Mouse (Mus musculus) cortical plate, adult 2 months (tissue): Measurements from ENCODE around the gene Pid1. TPM values are rescaled to one million over a fixed set of nuclear protein-coding genes. Genes with fewer than 3 reads are reported as not detected.
"Not testable (repeated sequence)": the region's sequence is repeated elsewhere in the genome, so short reads cannot be mapped to it uniquely, and the experiment has no call there.

Experiments used
- H3K27ac ChIP-seq: fragments of 200-500 bp; 2 replicates; pipeline ENCODE4 v1.5.1; 2012; ENCODE audit warnings: low read length, control low read depth, inconsistent platforms; ENCODE audit not compliant: insufficient read depth
- H3K4me1 ChIP-seq: fragments of 200-500 bp; 2 replicates; pipeline ENCODE4 v1.6.1; 2011; ENCODE audit warnings: low read length; ENCODE audit not compliant: control insufficient read depth, insufficient read depth
- H3K4me3 ChIP-seq: fragments of 200-500 bp; 2 replicates; pipeline ENCODE4 v1.5.1; 2011; ENCODE audit warnings: mild to moderate bottlenecking, low read length, control low read depth; ENCODE audit not compliant: insufficient read depth
- CTCF ChIP-seq: fragments of 200-500 bp; IDR thresholded peaks from 2 replicates; pipeline ENCODE4 v1.5.1; 2011; ENCODE audit warnings: mild to moderate bottlenecking, control low read depth, low read length; ENCODE audit not compliant: insufficient read depth; ENCODE audit errors: extremely low read depth
- POLR2A ChIP-seq: fragments of 200-500 bp; IDR thresholded peaks from 2 replicates; pipeline ENCODE4 v1.6.1; 2011; ENCODE audit warnings: mild to moderate bottlenecking, low read length, control low read depth; ENCODE audit not compliant: insufficient read depth; ENCODE audit errors: extremely low read depth
- polyA plus RNA-seq: library from polyadenylated mRNA; depleted of rRNA; stranded (reverse); fragments of >200 nt; gene quantifications from 2 replicates; pipeline ENCODE4 v1.2.3, GENCODE M21; 2012

Pid1 gene
- polyA plus RNA-seq, 1 experiment = 22.3 TPM

DNA sequence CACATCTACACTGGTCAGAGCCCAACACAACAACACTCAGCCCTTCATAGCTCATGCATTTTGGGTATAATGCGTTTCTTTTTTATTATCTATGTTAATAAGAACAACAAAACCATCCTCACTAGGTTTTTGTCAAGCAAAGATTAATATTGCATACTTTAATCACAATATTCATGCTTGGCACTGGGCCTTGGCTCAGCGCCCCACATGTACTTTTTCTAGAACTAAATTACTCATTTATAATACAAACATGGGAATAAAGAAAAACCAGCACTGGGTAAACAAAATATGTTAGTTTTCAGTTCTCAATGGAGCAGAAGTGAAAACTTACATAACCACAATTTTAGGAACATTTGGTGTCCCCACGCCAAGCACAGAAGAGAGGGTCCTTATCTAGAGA, 116.9 kb downstream of the Pid1 start:
- no peak overlapping the region for H3K4me3 ChIP-seq
- TF ChIP-seq POLR2A (no peak), CTCF (no peak)
- H3K4me1 ChIP-seq = peaks cover 3% of the 10 kb centered on the region; the same call in 1 of the 2 replicates
- no peak overlapping the region for H3K27ac ChIP-seq

- Histone ChIP-seq H3K27ac (no peak overlapping the region), H3K4me1 (no peaks in the 10 kb centered on the region), H3K4me3 (no peak overlapping the region)
- TF ChIP-seq CTCF (no peak), POLR2A (no peak)
Measured at GRCm38 (mm10) chr1:84241192-84241828, 122.7 kb downstream of the Pid1 start.

GRCm38 (mm10) chr1:84240203-84240602, 123.8 kb downstream of the Pid1 start:
- TF ChIP-seq POLR2A (no peak), CTCF (no peak)
- Histone ChIP-seq H3K4me3 (no peak overlapping the region), H3K4me1 (no peaks in the 10 kb centered on the region), H3K27ac (no peak overlapping the region)

DNA sequence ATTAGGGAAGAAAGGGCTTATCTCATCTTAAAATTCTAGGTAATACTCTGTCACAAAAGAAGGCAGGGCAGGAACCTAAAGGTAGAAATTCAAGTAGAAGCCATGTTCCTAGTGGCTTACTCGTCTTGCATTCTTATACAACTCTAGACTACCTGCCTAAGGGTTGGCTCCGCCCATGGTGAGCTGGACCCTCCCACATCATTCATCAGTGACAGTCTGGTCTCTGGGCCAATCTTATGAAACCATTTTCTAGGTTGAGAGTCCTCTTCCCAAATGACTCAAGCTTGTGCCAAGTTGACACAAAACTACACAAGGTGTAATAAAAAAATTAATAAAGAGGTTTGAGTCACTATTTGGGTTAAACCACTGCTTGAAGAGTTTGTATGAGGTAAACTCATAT, 133.5 kb downstream of the Pid1 start:
- H3K4me3 ChIP-seq = no peak overlapping the region
- H3K27ac ChIP-seq = no peak overlapping the region
- no peak for TF ChIP-seq CTCF
- no peak for TF ChIP-seq POLR2A
- H3K4me1 ChIP-seq = no peaks in the 10 kb centered on the region

- Histone ChIP-seq H3K4me1 (no peaks in the 10 kb centered on the region), H3K27ac (no peak overlapping the region), H3K4me3 (no peak overlapping the region)
- TF ChIP-seq CTCF (no peak), POLR2A (no peak)
Measured at GRCm38 (mm10) chr1:84225626-84226025, 138.4 kb downstream of the Pid1 start.

- Histone ChIP-seq H3K4me1 (no peaks in the 10 kb centered on the region), H3K27ac (no peak overlapping the region), H3K4me3 (no peak overlapping the region)
- TF ChIP-seq POLR2A (no peak), CTCF (no peak)
Measured at GRCm38 (mm10) chr1:84222051-84222450, 141.9 kb downstream of the Pid1 start.

DNA sequence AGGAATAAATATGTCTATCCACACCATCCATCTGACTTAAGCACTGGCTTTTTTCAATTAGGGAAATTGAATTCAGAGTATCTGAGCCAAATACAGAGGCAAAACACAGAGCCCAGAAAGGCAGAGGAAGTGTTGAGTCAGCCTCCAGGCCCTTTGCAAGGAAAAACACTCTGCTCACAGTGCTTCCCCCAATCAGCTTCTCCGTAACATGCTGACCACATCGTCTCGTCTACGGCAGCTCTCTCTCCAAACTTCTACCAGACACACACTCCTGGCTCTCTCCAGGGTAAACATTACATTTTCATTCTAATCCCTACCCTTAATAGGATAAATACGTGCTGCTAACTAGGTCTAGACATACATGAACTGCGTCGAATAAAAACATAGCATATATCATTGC, 145.4 kb downstream of the Pid1 start:
- Histone ChIP-seq H3K27ac (no peak overlapping the region), H3K4me3 (no peak overlapping the region), H3K4me1 (no peaks in the 10 kb centered on the region)
- TF ChIP-seq POLR2A (no peak), CTCF (no peak)

GRCm38 (mm10) chr1:84217777-84218176, 146.2 kb downstream of the Pid1 start:
- Histone ChIP-seq H3K4me3 (no peak overlapping the region), H3K4me1 (no peaks in the 10 kb centered on the region), H3K27ac (no peak overlapping the region)
- TF ChIP-seq POLR2A (no peak), CTCF (no peak)

DNA sequence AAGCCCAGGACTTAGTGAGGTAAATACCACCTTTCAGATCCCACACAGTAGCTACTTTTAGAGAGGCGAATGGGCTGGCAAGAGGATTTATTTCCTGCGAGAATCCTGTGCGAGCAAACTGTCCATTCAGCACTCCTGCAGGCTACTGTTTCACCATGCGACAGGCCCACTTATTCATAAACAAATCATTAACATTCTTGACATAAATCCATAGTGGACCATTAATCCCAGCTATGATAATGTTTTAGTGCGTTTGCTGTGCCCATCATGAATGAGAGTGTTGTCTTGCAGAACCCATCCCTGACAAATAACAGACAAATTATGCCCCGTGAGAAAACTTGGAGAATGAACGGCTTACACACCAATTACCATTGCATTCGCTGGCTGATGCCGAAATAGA, 152.5 kb downstream of the Pid1 start:
- TF ChIP-seq CTCF (no peak), POLR2A (no peak)
- H3K4me3 ChIP-seq = no peak overlapping the region
- H3K27ac ChIP-seq = no peak overlapping the region
- peaks cover 2% of the 10 kb centered on the region for H3K4me1 ChIP-seq

DNA sequence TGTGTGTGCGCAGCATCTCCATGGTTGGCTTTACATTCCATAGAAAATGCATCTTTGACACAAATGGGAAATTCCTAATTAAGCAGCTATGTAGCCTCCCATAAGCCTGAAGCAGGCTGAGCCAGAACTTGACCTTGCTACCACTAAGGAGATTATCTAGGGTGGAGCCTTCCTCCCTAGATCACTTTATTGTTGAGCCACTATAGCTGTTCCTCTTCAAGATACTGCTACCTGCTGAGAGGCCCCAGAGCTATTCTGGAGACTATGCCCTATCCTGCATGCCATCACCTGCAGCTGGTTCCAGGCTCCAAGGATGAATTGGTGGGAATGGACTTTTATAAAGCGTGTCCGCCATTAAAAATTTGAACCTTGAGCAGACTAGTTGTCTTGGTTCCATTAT, 158.2 kb downstream of the Pid1 start:
- H3K4me1 ChIP-seq, H3K4me3 ChIP-seq, H3K27ac ChIP-seq: not testable (repeated sequence)
